Mouse (Mus musculus) embryonic fibroblast, embryonic 13.5 days (primary cell): Measurements from ENCODE around the gene Tmigd3.

Experiments
- CTCF ChIP-seq: IDR thresholded peaks from 2 replicates; pipeline ENCODE4 v1.5.1; 2011; ENCODE audit warnings: mild to moderate bottlenecking, control low read depth, low read length, moderate library complexity, borderline replicate concordance; ENCODE audit not compliant: insufficient read depth
- POLR2A ChIP-seq: IDR thresholded peaks from 2 replicates; pipeline ENCODE4 v1.6.1; 2011; ENCODE audit warnings: low read depth, mild to moderate bottlenecking, control low read depth, low read length, moderate library complexity

DNA sequence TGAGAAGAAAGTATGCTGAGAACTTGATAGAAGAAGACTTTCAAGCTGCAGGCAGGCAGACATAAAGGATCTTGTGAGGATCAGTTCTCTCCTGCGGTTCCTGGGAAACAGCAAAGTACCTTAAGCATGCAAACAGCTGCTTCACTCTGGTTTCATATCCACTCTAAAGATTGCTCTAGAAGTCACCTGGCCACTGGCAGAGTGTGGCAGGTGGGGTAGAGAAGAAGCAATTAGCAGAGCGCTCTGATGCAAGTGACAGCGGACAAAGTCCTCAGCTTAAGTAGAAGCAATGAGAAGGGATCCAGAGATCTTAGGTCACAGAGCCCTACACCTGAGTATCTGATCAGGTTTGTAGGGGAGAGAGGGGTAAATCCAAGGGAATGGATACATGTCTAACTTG lies 39.1 kb upstream of the Tmigd3 start:
- TF ChIP-seq CTCF (no peak), POLR2A (no peak)
